Mouse (Mus musculus) thymus, postnatal 0 days (tissue): Measurements from ENCODE around the gene Ptgs1. TPM values are rescaled to one million over a fixed set of nuclear protein-coding genes. Genes with fewer than 3 reads are reported as not detected.

Experiments
- DNase-seq: peaks from one replicate; pipeline ENCODE4 v3.0.0-alpha.2; 2015; ENCODE audit warnings: low spot score
- polyA plus RNA-seq: library from polyadenylated mRNA; unstranded; fragments of >200 nt; fragmentation: Nextera tagmentation; extraction: Ambion mirVana; gene quantifications from 2 replicates; pipeline ENCODE4 v1.2.1, GENCODE M21; 2015

The Ptgs1 gene
- polyA plus RNA-seq, 1 experiment from 2014 or later, result 9.4 TPM

GRCm38 (mm10) chr2:36214425-36214824 lies 15.8 kb upstream of the Ptgs1 start:
- DNase-seq, result no peak

DNA sequence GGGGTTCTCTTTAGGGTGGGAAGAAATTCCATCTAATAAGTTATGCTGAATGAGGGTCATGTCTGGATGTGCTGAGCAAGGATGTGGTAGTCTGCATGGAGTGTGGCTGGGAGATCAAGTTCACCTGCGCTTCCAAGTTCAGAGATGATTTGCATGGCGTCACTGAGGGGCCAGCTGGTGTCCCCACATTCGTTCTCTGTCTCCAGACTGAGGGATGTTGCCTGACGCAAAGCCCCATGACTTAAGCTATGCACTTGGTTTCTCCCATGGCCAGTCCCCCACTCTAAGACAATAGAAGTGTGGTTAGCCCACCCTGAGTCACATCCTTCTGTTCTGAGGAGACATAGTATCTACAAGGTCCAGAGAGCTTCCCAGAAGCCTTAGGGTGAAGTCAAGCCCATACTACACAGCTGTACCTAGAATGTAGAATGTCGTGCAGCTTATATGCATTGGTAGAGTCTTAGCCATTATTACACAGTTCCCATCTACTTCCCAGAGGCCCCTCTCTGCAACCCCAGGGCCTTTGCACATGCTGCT lies 15.0 kb upstream of the Ptgs1 start:
- DNase-seq, result no peak

DNA sequence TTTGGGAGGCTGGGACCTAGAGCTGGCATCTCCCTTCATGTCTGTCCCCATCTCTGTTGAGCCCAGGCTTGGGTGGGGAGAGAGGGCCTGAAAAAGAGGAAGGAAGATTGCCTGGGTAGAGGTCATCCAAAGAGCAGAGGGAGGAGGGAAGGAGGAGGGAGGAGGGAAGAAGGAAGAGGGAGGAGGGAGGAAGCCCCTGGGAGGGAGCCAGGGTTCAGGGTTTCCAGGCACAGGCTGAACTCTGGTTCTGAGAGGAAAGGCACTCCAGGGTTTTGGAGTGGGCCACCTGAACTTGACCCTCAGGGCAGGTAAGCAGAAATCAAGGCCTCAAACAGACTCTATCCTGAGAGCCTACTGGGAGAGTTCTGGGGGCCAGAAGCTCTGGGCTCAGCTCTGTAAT lies 13.7 kb upstream of the Ptgs1 start:
- DNase-seq, result no peak

DNA sequence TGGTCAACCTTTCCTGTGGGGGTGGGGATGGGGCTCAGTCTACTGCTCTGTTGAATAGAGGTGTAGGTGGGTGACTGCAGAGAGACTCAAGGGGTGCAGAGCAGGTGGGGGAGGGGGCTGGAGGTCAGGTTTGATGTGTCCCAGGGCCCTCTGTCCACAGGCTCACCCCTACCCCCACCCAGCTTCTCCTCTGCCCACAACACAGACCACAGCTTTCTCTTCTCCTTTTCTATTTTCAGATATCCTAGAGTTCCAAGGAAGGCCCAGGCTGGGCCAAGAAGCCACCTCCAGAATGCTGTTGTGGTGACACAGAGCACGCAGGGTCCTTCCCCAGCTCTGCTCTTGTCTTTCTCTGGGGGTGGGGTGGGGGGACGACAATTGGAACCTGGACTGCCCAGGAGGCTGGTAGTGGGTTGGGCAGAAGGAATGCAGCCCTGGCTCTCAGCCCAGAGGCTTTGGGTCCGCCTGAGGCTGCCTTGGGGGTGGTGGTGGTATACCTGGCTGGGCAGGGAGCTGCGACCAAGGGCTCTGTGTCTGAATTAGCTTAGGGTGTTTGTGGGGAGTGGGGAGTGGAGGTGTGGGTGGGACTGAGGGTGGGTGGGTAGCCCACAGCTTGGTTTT lies 13.2 kb upstream of the Ptgs1 start:
- DNase-seq, result no peak

- no peak for DNase-seq
These were observed 12.5 kb upstream of the Ptgs1 start for GRCm38 (mm10) chr2:36217692-36218233.

- no peak for DNase-seq
These were observed 10.1 kb upstream of the Ptgs1 start for GRCm38 (mm10) chr2:36220106-36220505.

- no peak for DNase-seq
These were observed 9.3 kb upstream of the Ptgs1 start for GRCm38 (mm10) chr2:36220891-36221290.

DNA sequence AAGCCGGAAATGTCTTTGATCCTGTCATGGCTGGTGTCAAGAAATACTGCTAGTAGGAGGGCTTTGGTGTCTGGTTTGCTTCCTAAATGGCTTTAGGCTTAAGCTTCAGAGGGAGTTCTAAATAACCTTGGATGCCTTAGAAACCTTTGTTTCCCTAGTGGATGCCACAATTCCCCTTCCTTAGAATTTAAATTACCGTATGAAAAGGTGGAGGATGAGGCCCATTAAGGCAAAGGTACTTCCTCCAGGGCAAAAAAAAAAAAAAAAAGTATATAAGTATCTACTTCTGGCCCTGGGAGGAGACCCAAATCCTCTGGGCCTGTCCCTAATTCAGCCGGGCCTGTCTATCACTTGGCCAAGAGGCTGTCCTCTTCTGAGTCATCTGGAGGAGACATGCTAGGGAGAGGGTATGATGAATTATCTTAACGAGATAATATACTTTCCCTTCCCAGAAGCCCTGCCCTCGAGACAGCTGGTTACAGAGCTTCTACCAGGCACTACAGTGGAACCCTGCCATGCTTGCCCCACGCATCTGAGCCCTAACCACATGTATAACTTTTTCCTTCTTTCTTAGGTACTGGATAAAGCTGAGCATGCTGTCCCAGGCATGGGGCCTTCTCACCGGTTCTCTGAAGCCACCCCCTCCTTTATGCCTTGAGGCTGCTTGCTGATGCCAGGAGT lies 7.9 kb upstream of the Ptgs1 start:
- DNase-seq, result no peak

GRCm38 (mm10) chr2:36223436-36223835 lies 6.8 kb upstream of the Ptgs1 start:
- no peak for DNase-seq

- DNase-seq, result no peak
These were observed 6.1 kb upstream of the Ptgs1 start for GRCm38 (mm10) chr2:36224153-36224552.

DNA sequence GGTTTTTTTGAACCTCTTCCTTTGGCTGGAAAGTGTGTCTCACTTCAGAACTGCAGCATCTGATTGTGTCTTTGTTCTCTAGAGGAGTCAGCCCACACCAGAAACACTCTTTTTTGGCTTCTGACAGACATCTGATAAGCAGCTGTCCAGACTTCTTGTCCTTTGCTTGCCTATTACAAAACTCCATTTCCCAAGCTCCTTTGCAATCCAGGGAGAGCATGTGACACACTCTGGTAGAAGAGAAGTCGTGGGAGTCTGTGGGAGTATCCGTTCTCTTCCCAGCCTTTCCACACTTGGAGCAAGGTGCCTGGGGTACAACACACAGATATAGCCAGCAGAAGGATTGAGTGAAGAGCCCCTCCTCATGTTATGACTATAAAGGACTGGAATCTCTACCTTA lies 5.6 kb upstream of the Ptgs1 start:
- no peak for DNase-seq

- no peak for DNase-seq
These were observed 741 bp downstream of the Ptgs1 start for GRCm38 (mm10) chr2:36230967-36231366.

GRCm38 (mm10) chr2:36234526-36235368 lies 4.5 kb downstream of the Ptgs1 start:
- DNase-seq, result no peak

DNA sequence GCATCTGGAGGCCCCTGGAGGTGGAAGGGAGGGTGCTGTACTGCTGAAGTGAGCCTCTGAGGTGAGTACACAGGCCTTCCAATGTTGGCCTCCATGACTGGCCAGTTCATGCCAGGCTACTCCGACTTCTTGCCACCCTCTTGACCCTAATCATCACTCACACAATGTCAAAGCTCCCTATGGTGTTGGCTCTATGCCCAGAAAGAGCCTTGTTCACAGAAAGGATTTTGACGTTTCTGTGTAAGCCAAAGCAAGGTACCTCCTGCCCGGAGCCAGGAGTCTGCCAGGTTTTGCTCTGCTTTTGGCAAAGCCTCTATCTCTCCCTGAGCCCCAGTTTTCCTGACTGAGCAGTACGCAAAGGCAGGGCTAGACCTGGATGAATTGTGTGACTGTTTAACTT lies 5.7 kb downstream of the Ptgs1 start:
- no peak for DNase-seq

DNA sequence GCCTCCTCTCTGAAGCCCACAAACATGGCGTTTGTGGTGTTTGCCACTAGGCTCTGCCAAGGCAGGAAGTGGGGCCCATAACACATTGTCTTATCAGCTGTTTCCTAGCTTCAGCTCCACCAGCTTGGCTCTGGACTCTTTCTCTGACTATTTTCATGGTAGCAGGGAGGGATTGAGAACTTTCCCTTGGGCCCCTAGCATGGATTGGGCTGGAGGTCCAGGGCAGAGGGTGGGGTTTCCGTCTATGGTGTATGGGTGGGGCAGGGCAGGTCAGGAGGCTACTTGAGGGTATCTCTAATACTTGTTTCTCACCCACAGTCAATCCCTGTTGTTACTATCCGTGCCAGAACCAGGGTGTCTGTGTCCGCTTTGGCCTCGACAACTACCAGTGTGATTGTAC lies 6.7 kb downstream of the Ptgs1 start:
- DNase-seq, result no peak

GRCm38 (mm10) chr2:36237557-36237956 lies 7.3 kb downstream of the Ptgs1 start:
- DNase-seq, result no peak

- DNase-seq, result no peak
These were observed 8.2 kb downstream of the Ptgs1 start for GRCm38 (mm10) chr2:36238467-36238866.

DNA sequence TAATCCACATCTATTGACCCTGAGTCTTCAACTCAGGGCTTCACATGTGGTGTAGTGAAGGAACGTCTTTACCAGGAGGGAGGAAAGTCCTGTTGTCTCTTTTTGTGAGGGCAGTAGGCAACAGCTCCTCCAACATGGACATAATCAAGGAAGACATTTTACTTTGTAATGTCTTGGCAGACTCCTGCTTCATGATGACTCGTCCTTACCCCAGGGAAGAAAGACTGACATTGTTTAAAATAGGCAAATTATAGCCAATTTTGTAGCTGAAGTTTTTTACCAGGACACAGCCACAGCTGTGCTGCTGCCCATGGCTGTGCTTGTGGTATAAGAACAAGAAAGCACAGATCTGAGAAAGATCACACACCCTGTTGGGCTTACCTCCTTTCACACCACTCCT lies 8.7 kb downstream of the Ptgs1 start:
- DNase-seq, result no peak

- DNase-seq, result no peak
These were observed 12.3 kb downstream of the Ptgs1 start for GRCm38 (mm10) chr2:36242514-36242913.

GRCm38 (mm10) chr2:36243296-36243891 lies 13.2 kb downstream of the Ptgs1 start:
- DNase-seq, result no peak

DNA sequence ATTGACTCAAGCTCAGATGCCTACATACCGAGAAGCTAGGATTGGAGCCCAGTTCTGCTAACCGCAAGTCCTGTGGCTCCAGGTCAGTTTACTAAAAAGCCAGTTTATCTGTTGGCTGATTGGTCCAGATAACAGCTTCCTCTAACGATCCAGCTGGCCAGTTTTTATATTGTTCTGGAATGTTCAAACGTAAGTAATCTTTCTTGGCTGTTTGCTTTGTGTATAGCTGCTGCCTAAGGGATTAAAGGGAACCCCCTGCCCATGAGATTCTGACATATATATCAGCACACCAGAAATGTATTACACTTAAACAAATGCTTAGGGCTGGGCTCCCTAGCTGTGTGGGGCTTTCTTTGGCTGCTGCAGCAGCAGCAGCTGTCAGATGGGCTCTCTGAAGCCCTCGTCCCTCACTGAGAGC lies 13.7 kb downstream of the Ptgs1 start:
- DNase-seq, result no peak
